Mouse (Mus musculus) lung, postnatal 0 days (tissue): Measurements from ENCODE around the gene Ncbp2.

Source experiments
- CTCF ChIP-seq: IDR thresholded peaks from 2 replicates; pipeline ENCODE4 v1.5.1; 2016; ENCODE audit warnings: antibody characterized with exemption, mild to moderate bottlenecking
- EP300 ChIP-seq: IDR thresholded peaks from 2 replicates; pipeline ENCODE4 v1.6.1; 2016; ENCODE audit warnings: antibody characterized with exemption, mild to moderate bottlenecking, control low read depth

- TF ChIP-seq CTCF (no peak), EP300 (no peak)
Measured at GRCm38 (mm10) chr16:31903239-31903638, 45.1 kb upstream of the Ncbp2 start.
